Mouse (Mus musculus): Measurements from ENCODE around the gene Sptb.
A peak's percentile ranks its signal among the peaks of the same experiment; 100 is the strongest.

Sptb gene

DNA sequence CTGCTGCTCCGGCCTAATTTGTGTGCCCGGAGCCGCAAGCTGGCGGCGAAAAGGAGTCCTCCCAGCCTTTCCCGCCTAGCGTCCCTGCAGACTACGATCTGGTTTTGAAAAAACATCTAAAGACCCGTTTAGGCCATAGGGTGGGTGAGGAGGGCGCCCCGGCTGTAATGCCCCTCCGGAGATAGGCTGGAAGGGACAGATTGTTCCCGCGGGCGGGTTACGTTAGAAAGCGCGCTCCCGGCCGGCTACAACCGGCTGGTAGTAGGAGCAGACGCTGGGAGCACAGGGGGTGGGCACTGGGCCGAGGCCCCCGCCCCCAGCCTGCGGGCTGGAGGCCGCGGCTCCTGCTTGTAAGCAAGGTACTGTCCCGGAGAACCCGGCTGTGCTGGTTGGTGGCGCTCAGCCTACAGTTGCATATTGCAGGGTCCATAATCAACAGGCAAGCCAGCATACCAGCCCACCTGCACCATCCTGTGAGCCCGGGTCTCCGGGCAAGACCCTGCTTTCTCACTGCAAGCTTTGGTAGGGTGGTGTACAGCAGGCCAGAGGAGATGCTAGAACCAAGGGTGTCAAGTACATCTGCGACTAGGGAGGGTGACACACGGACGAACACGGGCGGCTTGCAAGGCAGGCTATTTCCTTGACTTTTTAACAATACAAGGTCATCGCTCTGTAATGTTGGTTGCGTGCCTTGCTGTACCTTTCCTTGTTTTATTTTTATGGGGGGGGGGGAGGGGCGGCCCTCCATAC, at the start of gene Sptb:
Gene Sptb (minus strand): TSS at position 197 of the 750 bp plus-strand sequence.
- peak; percentile 86 for DNase-seq (ENCODE audit: low read depth, low spot score)

DNA sequence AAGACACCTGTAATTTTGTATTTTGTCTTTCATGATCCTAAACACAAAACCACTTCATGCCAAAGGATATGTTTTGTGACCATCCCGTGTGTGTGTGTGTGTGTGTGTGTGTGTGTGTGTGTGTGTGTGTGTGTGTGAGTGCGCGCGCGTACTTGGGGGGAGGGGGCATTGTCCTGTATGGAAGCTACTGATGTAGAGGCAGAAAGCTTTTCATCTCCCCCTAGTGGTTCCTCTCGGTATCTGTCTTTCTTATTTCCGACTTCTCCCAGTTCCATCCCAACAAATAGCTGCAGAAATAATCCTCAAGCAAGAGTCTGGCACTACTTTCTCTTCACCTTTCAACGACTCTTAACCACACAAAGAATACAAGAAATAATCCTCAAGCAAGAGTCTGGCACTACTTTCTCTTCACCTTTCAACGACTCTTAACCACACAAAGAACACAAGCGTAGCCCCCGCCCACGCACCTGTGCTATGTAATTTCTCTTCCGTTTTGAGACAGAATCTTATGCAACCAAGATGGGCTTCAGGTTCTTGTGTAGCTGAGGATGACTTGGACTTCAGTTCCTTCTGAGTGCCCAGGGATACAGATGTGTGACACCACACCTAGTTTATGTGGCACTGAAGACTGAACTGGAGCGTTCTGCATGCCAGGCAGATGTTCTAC, 42.4 kb upstream of the Sptb start:
- peak; percentile 83 for DNase-seq (ENCODE audit: low read depth, low spot score)

DNA sequence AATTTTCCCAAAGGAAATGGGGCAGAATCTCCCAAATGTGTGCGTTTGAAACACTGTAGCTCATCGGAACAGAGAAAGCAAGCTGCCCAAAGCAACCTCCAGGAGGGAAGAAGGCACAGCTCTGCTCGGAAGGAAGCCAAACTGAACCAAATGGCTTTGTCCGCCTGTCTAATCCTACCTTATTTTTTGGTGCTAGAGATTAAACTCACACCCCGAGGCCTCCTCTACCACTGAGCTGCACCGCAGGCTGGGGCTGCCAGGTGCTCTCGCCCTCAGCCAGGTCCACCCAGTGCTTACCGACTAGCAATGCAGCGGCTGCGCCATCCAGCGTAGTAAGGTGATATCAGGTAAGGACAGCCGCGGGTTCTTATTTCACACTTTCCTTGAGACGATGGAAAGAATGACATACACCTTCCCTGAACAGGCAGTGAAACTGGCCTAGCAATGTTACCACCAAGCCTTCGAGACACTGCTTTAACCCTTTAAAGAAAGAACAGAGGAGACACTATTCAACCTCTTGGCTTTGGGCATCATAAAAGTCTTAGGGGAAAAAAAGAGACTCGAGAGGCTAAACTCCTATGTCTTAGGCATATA, 40.6 kb upstream of the Sptb start:
- DNase-seq (ENCODE audit: low read depth, low spot score), result no peak

DNA sequence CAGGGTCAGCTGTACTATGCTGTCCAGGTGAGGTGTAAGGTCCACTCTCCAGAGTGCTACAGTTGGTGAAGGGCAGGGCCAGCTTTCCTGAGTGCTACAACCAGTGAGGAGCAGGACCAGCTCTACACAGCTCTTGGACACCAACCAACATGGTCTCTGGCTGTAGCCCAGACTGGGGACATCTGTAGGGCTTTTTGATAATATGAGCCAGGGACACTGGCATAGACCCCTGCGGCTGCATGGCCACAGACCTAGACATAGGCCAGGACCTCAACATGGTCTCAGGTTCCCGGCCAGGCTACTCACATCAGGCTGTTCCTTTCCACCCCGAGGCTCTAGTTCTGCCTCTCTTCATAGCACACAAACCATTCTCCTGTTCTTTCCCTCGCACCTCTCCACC, 17.6 kb upstream of the Sptb start:
- no peak for DNase-seq (ENCODE audit: low read depth, low spot score)

DNA sequence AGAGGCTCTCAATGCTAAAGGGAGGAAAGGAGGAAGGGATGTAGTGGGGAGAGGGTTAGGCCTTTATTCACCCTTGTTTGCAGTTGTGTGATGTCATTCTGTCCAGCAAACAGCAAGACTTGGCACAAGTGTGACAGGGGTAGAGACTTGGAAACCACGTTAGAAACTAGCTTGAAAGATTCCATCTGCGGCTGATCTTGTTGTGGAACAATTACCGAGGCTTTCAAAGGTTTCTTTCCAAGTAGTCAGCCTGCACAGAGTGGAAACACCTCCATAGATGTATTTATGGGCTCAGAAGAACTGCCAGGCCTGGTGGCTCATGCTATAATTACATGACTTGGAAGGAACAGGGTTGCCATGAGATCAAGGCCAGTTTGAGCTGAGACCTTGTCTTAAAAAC, 11.7 kb upstream of the Sptb start:
- DNase-seq (ENCODE audit: low read depth, low spot score), result no peak

DNA sequence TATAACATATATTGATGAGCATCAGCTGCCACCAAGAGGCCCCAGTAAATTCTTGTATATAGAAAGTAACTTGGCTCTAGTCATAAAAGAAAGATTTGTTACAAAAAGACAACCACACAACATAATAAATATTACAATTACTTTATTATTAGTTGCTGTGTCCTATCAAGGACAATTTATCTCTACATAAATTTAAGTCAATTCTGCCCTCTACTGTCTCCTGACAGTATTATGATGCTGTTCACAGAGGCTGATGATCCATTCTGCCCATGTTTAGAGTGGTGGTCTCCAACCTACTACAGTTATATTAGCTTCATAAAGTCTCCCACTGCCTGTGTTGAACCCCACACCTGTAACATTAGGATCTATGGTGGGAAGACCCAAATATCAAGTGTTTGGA, 10.2 kb upstream of the Sptb start:
- DNase-seq (ENCODE audit: low read depth, low spot score), result no peak

DNA sequence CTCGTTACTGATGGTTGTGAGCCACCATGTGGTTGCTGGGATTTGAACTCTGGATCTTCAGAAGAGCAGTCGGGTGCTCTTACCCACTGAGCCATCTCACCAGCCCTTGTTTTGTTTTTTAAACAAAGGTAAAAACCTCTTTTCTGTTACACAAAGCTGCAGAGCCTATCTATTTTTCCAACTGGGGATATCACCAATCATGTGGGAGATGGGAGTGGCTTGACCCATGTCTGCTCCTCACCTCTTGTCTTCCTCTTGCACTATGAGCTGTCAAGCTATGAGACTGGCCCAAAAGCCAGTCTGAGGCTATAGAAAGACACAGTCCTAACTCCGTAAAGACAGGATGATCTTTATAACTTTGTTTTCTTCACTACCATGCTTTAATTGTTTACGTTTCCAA, 8.0 kb upstream of the Sptb start:
- DNase-seq (ENCODE audit: low read depth, low spot score), result no peak

DNA sequence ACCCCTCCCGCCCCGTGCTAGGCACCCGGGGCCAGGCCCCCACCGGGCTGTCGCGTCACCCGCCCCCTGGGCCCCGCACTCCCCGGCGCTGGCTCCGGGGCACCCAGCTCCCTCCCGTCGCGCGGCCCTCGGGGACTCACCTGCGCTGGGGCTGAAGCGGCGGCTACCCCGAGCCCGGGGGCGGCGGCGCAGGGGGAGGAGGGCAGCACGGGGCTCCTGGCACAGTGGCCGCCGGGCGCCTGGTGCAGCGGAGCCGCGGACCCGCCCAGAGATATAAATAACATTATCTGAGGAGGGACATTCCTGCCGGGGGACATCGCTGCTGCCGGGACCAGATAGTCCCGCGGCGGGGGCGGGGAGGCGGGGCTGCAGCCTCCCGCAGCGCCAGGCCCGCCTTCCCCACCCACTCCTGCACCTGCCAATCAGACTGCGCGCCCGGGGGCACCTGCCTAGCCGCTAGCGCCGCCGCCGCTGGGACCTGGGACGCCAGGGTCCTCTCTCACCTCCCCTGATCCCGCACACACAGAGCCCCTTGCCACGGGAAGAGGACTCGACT, 474 bp downstream of the Sptb start:
- DNase-seq (ENCODE audit: low read depth, low spot score), result peak; percentile 53

DNA sequence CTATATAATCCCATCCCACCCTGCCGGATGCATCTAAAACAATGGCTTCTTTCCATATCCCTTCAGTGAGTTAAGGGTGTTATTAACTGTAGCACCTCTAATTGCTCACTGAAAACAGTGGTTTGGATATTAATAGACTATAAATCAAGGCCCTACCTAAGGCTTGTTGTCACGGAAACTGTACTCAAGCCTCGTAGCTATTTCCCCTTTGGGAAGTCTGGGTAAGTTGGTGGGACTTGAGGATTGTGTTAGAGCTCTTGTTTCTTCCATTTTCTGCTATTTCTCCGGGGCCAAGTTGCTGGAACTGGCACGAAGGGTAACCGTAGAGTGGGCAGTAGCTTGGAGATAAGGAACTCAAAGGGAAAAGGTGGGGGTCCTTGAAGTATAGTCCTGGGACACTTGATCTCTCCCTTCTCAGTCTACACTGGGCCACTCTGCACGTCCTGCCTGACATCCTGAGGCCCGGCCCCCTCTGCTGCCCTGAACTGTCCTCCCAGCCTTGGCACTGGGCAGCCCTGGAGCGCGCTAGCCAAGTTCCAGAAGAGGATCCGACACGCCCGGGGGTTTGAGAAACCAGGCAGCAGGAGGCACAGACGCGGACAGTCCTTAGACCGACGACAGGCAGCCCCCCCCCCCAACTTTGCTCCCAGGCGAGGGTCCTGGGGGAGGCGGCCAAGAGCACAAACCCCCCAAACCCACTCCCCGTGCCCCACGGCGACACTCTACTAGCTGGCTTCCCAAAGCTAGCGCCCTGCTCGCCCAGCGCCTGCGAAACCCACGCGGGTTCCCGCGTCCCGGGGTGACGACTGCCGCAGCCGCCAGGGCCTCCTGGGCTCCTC, 1.2 kb downstream of the Sptb start:
- peak; percentile 51 for DNase-seq (ENCODE audit: low read depth, low spot score)

DNA sequence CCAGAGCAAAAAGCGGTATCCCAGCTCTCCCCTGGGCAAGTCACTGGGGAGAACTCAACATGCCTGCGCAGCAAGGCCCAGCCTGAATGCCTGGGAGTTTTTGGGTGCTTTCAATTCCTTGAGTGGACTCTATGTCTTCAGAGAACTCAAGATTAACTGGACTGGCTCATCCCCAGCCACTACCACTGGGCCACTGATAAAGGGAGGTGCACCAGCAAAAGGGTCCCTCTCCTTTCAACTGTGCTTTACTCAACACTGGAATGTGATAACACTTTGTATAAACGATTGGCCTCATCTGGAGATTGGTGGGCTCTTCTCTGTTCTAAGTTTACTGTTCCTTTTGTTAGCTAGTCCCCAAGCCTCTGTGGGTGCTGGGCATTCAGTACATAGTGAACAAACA, 2.2 kb downstream of the Sptb start:
- DNase-seq (ENCODE audit: low read depth, low spot score), result no peak

DNA sequence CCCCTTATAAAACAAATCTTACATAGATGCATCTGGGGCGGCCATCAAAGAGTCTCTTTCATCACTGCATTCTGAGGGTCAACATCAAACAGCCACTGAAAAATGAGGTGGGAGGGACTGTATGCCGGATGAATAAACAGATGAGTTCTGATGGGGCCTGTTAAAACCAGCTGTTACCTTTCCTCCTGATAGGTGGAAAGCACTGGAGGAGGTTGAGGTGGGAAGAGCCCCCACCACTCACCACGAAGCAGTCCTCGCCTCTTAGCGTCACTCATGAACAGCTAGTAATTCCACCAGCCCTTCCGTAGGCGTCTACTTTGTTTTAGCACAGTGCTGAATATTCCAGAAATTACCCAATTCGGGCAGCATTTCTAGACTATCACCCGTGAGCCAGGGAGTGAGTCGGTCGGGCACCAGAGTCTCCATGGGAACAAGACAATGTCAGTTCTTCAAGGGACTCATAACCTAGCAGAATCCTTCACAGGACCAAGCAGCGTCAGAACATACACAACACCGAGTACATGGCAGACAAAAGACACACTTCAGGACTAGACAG, 13.9 kb downstream of the Sptb start:
- peak; percentile 40 for DNase-seq (ENCODE audit: low read depth, low spot score)

DNA sequence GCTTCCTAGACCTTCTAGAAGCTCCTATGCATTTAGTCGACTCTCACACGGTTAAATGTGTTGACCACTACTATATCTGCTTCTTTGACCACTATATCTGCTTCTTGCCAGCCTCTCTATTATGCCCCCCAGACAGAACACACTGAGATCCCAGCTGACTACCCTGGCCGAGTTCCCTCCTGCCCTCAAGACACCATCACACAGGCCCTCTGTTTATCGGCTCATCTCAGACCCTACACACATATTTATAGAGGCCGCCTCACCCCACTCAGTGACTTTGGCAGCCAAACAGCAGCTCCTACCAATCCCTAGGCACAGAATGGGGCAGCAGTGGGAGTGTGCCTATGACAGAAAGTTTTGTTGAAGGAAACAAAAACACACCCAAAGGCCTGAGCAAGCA, 14.6 kb downstream of the Sptb start:
- DNase-seq (ENCODE audit: low read depth, low spot score), result peak; percentile 26

DNA sequence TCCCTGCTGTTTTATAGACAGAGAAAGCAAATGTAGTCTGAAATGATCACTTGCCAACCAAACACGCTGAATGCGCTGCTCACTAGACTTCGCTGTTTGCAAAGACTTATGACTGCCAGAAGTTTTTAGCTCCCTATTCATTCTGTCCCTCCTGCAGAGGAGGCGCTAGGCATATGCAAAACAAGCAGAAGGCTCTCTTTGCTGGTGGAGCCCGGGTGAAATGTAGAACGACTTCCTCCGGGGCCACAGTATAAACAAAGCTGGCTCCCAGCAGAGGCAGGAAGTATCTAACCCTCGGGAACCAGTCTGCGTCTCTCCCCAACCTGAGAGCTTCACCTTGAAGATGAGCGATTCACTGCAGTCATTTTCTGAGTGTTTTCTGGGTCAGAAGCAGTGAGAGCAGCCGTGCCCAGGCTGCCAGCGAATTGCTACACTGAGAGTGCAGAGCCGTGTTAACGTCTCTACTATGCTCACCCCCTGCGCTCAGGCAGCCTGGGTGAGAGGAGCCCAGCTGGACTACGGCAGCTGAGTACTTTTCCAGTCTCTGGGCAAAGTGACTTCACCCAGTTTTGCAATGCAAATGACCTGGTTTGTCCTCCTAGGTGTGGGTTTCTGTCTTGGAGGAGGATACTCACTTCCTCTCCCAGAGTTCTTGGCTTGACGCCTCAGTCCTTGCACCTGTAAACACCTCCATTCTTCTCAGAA, 15.4 kb downstream of the Sptb start:
- peak; percentile 98 for DNase-seq (ENCODE audit: low read depth, low spot score)

DNA sequence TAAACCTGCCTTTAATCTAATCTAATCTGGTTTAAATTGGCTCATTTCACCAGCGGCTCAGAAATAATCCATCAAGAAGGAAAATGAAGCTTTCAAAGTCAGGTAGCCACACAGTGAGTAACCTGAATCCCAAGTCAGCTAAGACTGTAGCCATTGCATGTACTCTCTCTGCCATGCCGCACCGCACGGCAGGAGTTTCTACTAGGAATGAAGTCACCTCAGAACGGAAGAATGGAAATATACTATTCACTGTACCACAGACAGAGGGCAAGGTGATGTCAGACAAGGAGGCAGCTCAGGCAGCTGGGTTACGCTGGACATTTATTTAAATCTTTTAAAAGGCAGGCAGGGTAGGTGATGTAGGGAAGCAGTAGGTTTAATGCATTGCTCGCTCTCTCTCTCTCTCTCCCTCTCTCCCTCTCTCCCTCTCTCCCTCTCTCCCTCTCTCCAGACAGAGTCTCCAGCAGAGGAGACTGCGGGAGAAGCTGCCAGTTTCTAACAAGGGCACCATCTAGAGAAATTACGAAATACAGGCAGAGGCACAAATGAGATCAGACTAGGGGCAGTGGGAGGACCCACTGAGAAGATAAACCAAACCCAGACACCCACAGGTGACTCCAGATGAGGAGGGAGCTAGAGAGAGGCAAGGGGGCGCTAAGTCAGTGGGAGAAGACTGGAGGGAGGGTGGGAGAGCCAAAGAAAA, 22.7 kb downstream of the Sptb start:
- DNase-seq (ENCODE audit: low read depth, low spot score), result no peak

DNA sequence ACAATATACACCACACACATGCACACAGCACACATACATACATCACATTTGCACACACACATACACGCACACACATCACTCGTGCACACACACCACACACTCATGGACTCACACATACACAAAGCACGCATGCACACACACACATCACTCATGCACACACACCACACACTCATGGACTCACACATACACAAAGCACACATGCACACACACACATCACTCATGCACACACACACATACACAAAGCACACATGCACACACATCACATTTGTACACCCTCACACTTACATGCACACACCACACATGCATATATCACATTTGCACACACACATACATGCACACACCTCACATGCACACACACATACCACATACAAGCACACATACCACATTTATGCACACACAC, 24.7 kb downstream of the Sptb start:
- no peak for DNase-seq (ENCODE audit: low read depth, low spot score)

DNA sequence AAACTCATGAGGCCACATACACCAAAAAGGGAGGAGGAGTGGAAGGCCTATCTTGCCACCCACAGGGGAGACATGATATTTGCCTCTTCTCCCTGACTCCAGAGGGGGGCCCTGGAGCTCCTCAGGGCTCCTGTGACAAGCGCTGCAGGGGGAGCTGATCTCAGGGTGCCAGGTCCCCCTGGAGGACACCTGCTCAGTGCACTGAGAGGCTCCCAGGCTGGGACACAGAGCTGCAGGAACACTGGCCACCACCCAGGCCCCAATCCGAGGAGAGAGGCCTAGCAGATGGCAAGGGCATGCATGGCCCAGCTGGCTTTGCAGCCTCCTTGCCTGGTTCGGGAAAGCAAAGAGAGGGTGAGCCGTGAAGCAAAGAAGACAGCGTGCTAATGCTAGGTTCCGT, 25.9 kb downstream of the Sptb start:
- DNase-seq (ENCODE audit: low read depth, low spot score), result no peak

DNA sequence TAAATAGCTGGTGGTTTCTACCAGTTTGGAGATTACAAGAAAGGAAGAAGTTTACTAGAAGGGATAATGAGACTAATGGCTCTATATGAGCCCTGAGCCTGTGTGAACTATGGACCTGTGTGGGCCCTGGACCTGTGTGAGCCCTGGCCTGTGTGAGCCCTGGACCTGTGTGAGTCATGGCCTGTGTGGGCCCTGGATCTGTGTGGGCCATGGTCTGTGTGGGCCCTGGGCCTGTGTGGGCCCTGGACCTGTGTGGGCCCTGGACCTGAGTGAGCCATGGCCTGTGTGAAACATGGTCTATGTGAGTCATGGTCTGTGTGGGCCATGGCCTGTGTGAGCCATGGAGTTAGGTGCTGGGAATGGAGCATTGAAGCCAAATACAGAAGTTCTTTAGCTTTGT, 28.4 kb downstream of the Sptb start:
- no peak for DNase-seq (ENCODE audit: low read depth, low spot score)

DNA sequence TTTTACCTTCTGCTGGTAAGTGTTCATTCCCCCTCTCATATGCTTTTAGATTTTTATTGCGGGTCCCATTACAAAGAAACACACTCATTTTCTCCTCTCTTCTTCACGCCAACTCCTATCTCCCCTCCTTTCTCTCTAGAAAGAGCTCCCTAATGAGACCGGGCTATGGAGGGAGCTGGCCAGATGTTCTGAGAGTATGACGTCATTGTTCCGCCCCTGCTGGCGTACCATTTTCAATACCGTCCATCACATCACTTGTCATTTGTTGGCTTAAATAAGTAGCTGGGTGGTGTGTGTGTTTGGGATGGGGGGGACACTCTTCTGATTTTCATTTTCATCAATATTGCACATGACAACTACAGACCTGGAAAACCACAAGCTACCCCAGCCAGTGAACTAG, 33.3 kb downstream of the Sptb start:
- no peak for DNase-seq (ENCODE audit: low read depth, low spot score)

DNA sequence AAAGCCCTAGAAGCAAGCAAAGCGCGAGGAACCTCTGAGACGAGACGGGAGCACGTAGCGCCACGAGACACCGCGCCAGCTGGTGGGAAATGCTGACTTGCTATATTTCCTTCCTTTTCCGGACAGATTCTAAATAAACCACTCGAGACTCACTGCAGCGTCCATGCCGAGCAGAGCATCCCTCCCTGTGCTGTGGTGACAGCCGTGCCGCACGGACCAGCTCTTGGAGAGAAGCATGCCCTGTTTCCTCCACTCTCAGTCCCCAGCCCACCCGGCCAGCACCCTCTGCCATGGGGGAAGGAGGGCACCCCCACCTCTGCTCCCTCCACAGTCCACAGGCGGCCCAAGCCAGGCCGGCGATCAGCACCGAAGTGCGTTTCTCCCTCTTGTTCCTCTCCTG, 33.9 kb downstream of the Sptb start:
- DNase-seq (ENCODE audit: low read depth, low spot score), result no peak

DNA sequence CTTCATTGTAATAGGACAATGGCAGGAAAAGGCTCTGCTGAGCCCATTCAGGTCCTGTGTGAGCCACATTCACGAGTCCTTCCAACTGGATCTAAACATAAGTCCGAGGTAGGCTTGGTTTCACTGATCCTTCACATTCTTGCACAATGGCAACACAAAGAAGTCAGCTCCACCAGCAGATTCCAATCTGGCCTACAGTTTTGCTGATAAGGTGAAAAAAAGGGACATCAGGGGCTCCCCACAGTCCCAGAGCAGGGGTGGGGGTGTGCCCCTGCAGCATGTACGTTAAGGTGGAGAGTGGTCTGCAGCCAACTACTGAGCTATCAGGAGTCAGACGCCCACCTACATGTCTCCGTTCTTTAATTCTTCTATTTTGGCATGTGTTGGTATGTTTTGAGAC, 35.0 kb downstream of the Sptb start:
- no peak for DNase-seq (ENCODE audit: low read depth, low spot score)

Data from R1 (cell line).